Mouse (Mus musculus): ENCODE results near the gene Armc2.

Gene Armc2

DNA sequence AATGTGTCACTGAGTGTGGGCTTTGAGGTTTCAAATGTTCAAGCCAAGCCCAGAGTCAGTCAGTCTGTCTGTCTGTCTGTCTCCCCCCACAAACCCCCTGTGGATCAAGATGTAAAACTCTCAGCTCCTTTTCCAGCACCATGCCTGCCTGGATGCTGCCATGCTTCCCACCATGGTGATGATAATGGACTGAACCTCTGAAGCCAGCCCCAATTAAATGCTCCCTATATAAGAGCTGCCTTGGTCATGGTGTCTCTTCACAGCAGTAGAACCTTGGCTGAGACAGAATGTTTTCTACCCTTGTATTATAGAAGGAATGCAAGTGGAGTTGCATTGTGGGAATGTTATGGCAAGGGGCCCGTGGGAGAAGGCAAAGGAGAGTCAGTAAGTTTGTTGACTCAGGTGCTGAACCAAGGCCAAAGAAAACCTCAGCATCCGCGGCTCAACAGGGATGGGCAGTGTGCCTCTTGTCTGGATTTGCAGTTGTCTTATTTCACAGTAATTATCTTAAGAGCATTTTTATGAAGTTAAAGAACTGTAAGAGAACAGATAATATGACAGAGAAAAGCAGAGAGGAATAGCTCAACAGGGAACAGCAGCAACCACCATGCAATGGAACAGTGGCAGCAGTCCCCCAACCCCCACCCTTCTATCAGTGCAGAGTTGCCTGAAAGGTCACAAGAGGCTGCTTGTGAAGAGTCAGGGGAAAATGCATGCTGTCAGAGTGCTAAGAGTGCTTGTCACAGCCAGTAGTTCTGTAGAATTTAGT, 152.0 kb downstream of the Armc2 start:
- DNase-seq (ENCODE audit: low spot score): no peak

Data from ovary, postnatal 36 days (tissue).